Mouse (Mus musculus): ENCODE measurements at regions not wholly inside any gene's neighbourhood (a gene's known extent, or its start where the extent isn't known, plus 50 kb on each side); places are given as distances from the start of the nearest gene placed in this dataset.

DNA sequence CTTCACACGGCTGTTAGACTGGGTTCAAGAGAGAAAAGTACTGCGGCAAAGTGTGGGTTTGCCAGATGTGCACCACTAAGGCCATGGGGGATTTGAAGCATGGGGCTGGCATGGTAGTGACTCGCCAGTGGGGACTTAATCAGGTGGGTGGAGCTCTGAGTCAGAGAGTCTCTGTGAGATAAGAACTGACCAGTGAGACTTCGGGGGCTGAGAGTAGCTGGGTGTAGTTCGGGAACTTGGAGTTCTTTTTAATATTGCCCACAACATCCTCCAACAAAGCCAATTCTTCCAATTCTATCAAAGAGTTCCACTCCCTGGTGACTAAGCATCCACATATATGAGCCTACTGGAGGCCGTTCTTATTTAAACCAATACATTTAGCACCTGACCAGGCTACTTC, 75.8 kb upstream of the Spred2 start:
- ATAC-seq (replicated peaks; ENCODE audit: low FRiP score, poor library complexity, severe bottlenecking), result no peak

DNA sequence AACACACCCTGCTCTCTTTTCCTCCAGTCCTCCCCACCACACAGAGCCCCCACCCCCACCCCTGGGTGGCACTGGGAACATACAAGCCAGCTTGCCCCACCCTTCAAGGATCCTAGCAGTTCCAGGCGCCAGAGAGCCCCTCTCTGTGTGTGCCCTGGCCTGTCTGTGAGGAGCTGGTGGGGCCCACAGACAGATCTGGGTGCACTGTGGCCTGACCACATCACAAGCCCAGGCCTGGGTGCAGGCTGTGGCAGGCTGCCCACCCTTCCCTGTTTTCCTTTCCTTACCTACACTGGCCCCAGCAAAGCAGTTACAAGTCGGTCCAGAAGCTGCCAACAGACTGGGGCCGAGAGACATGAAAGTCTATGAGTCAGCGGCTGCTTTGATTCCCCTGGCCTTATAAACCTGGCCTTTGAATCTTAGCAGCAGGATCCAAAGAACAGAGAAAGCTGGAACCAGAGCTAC, 74.8 kb upstream of the Spred2 start:
- ATAC-seq (replicated peaks; ENCODE audit: low FRiP score, poor library complexity, severe bottlenecking), result no peak

DNA sequence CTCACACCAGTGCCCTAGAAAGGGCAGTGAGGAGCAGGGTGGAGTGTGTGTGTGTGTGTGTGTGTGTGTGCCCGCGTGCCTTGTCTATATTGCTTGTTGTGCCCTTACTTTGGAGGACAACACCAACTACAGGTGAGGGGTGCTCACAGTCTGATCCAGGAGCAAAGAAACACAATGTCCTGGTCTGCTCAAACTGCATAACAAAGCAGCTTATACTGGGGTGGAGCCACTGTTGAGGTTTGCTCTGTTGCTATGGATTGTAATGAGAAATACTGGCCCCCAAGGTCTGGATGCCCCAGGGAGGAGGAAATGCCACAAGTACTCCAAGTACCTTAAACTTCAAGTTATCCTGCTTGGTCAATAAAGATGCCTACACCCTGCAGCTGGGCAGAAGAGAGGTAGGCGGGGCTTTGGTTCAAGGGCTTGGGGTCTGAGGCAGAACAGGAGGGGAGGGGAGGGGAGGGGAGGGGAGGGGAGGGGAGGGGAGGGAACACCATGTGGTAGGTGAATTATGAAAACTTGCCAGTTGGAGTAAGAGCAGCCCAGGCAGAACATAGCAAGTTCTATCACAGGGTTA, 74.2 kb upstream of the Spred2 start:
- ATAC-seq (replicated peaks; ENCODE audit: low FRiP score, poor library complexity, severe bottlenecking), result no peak

DNA sequence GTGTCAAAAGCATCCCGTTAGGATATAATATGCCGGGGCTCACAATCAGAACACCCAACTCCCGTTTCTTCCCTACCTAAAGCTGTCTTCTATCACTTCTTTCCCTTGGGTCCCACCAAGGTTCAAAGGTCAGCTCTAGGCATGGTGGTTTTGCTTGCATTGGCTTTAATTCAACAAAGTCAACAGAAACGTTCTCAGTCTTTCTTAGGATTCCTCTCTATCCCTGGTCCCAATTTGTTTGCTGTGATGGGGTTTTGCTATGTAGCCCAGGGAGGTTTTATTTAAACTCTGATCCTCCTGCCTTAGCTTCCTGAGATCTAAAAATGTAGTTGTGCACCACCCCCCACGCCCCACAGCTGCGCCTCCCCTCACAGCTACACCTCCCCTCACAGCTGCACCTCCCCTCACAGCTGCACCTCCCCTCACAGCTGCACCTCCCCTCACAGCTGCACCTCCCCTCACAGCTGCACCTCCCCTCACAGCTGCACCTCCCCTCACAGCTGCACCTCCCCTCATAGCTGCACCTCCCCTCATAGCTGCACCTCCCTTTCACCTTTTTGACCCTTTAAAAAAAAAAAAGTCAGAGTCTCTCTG, 73.1 kb upstream of the Spred2 start:
- ATAC-seq (replicated peaks; ENCODE audit: low FRiP score, poor library complexity, severe bottlenecking), result no peak

DNA sequence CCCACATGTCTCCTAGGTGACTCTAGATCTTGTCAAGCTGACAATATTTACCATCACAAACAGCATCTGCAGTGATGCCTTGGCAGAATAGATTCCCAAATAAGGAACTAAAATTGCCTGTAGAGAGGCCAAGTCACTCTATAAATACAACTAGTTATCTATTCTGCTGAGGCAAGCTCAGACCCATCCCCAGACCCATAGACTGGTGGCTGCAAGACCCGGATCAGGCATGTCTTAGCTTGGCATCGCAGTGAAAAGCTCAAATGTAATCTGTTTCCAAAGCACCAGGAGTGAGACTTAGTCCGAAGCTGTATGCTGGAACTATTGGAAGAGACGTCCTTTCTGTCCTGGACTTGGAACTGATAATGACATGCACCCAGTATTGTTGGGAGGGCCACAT, 62.6 kb upstream of the Spred2 start:
- ATAC-seq (replicated peaks; ENCODE audit: low FRiP score, poor library complexity, severe bottlenecking), result no peak

DNA sequence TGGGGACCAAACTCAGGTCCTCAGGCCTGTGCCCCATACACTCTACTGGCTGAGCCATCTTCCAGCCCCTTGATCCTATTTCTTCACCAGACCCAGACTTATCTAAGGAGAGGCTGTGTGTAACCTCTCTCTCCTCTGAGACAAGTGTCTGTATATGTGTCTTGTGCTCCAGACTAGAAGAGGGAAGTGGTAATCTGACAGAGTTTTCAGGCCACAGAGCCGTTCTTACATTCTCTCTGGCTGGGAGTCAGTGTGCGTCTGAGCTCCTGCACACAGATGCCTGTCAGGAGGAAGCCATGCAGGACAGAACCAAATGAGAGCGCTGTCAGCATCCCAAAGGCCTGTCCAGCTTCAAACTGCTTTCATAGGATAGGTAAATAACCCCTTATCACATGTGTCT, 60.8 kb upstream of the Spred2 start:
- ATAC-seq (replicated peaks; ENCODE audit: low FRiP score, poor library complexity, severe bottlenecking), result no peak

DNA sequence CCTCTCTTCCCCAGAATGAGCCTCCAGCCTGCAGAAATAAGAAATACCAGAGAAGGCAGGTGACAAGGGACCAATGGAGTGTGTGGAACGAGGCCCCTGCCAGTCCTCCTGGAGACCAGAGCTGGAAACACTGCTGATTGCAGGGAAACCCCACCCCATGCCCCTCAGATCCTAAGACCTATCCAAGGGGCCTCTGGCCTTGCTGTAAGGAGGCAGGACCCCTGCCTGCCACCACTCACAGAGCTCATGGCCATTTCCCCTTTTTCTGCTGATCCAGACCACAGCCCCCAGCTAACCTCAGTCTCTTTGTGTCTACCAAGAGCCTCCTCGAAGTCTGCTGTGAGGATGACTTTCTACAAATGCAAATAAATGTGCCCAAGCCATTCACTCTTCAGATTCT, 57.9 kb upstream of the Spred2 start:
- no peak for ATAC-seq (replicated peaks; ENCODE audit: low FRiP score, poor library complexity, severe bottlenecking)

DNA sequence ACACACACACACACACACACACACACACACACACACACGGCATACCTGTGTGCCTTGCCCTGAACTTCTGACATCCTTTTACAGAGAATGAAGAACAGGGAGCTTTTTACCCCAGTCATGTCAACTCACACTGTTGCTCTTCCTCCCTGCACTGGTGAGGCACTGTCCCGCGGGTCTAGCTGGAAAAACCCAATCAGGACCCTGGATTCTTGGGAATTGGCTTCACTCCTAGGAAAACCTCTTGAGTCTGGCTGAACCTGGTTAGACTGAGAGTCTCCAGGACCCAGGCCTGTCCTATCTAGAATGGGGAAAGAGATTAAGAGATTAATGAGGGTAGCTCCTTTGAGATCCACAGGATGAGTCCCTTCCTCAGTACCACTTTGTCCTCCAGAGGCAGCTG, 54.5 kb upstream of the Spred2 start:
- no peak for ATAC-seq (replicated peaks; ENCODE audit: low FRiP score, poor library complexity, severe bottlenecking)

DNA sequence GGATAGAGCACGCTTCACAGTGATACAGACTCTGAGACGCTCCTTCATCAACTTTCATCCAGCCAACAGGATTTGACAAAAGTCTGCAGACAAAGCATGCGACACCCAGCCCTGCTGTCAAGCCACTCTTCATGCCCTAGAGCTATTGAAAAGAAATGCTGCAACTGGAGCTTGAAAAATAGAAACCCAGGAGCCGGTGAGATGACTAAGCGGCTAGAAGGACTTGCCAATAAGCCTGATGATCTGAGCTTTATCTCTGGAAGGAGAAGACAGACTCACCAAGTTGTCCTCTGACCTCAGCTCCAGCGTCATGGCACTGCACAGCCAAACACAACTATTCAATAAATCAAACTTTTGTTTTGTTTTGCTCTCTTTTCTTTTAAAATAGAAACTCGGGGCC, 54.0 kb upstream of the Spred2 start:
- no peak for ATAC-seq (replicated peaks; ENCODE audit: low FRiP score, poor library complexity, severe bottlenecking)

DNA sequence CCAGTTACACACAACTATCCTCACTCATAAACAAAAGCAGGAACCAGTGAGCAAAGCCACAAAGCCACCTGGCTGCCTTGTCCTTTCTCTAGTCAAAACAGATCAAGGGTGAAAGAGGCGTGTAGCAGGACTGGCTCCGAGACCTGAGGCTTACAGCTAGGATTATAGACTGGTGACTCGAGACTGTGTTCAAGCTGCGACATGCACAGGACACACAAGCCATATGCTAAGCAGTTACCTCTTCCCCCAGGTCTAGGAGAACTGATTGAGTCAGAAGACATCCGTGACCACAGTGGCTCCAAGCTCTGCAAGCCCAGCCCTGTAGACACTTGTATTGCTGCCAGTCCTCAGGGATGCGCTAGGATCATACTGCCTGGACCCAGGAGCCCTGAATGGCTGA, 50.4 kb upstream of the Spred2 start:
- ATAC-seq (replicated peaks; ENCODE audit: low FRiP score, poor library complexity, severe bottlenecking), result no peak

Measured in erythroblast, adult 5-6 weeks (primary cell).